Mouse (Mus musculus): ENCODE measurements around the gene Grm2. TPM values are rescaled to one million over a fixed set of nuclear protein-coding genes. Genes with fewer than 3 reads are reported as not detected.

The Grm2 gene
- total RNA-seq, 2 experiments from 2014 or later, result not detected

Other genes starting within 250 kb of the Grm2 start
- 100 to 1,000 TPM; 350 to 424 TPM for gene Rpl29, start 226.6 kb downstream of the Grm2 start, total RNA-seq (2021)
- 10 to 100 TPM in 1 of 2 experiments, 1 to 10 TPM in 1; 8.4 to 10.9 TPM for gene Acy1, start 217.8 kb downstream of the Grm2 start, total RNA-seq (2021)
- 1 to 10 TPM; 4.6 to 6.5 TPM for gene Abhd14b, start 208.6 kb downstream of the Grm2 start, total RNA-seq (2021)
- gene Abhd14a, start 208.4 kb downstream of the Grm2 start, total RNA-seq (2021), result 10 to 100 TPM; 13.3 to 16.0 TPM
- 10 to 100 TPM; 47.6 to 48.7 TPM for gene Pcbp4, start 202.8 kb downstream of the Grm2 start, total RNA-seq (2021)
- gene Gpr62, start 190.1 kb downstream of the Grm2 start, total RNA-seq (2021), result under 1 TPM; 0.16 to 0.33 TPM
- 10 to 100 TPM; 12.6 to 18.4 TPM for gene Rrp9, start 180.1 kb downstream of the Grm2 start, total RNA-seq (2021)
- 10 to 100 TPM; 64.1 to 76.2 TPM for gene Parp3, start 179.1 kb downstream of the Grm2 start, total RNA-seq (2021)
- not detected for gene Iqcf1, start 156.1 kb downstream of the Grm2 start, total RNA-seq (2021)
- gene Iqcf5, start 141.5 kb downstream of the Grm2 start, total RNA-seq (2021), result not detected
- gene Iqcf3, start 94.5 kb downstream of the Grm2 start, total RNA-seq (2021), result not detected
- not detected for gene Iqcf4, start 85.1 kb downstream of the Grm2 start, total RNA-seq (2021)
- not detected for gene Iqcf6, start 29.5 kb downstream of the Grm2 start, total RNA-seq (2021)
- 10 to 100 TPM; 17.3 to 20.6 TPM for gene Tex264, start 29.8 kb upstream of the Grm2 start, total RNA-seq (2021)
- gene Rad54l2, start 133.1 kb upstream of the Grm2 start, total RNA-seq (2021), result 1 to 10 TPM; 6.6 to 7.1 TPM
- gene Dcaf1, start 165.8 kb upstream of the Grm2 start, total RNA-seq (2021), result 10 to 100 TPM; 11.2 to 12.2 TPM
- 1 to 10 TPM; 6.8 to 9.9 TPM for gene Rbm15b, start 231.3 kb upstream of the Grm2 start, total RNA-seq (2021)
- gene Manf, start 235.9 kb upstream of the Grm2 start, total RNA-seq (2021), result 10 to 100 TPM; 47.4 to 61.3 TPM

Data from gastrocnemius, postnatal 14 days (tissue).